Mouse (Mus musculus): ENCODE measurements around the gene Mamstr. TPM values are rescaled to one million over a fixed set of nuclear protein-coding genes. Genes with fewer than 3 reads are reported as not detected.

Mamstr gene
- polyA plus RNA-seq, 1 experiment from 2014 or later, result 3.1 TPM

DNA sequence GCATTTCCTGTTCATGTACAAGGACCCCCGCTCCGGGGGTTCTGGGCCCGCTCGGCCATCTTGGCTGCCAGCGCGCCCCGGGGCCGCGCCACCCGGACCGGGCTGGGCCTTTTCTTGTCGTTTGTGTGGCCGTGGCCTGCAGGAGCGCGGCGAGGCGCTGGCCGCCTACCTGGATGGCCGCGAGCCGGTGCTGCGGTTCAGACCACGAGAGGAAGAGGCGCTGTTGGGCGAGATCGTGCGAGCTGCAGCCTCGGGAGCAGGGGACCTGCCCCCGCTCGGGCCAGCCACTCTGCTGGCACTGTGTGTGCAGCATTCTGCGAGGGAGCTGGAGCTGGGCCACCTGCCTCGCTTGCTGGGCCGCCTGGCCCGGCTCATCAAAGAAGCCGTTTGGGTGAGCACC, 7.3 kb upstream of the Mamstr start:
- Histone ChIP-seq H3K4me3 (peak overlapping the region; percentile 52), H3K9me3 (peaks cover 7% of the 10 kb centered on the region; the same call in 1 of the 2 replicates), H3K4me1 (peaks cover 25% of the 10 kb centered on the region), H3K36me3 (replicated peaks) (peaks cover 14% of the 10 kb centered on the region), H3K27ac (replicated peaks) (peak overlapping the region; percentile 80), H3K27me3 (replicated peaks; ENCODE audit: low read depth, poor library complexity, severe bottlenecking) (peaks cover 64% of the 10 kb centered on the region)
- peak; percentile 69 for DNase-seq (ENCODE audit: low spot score)
- 18% methylated on average over 35 of the region's 35 CpGs for WGBS

DNA sequence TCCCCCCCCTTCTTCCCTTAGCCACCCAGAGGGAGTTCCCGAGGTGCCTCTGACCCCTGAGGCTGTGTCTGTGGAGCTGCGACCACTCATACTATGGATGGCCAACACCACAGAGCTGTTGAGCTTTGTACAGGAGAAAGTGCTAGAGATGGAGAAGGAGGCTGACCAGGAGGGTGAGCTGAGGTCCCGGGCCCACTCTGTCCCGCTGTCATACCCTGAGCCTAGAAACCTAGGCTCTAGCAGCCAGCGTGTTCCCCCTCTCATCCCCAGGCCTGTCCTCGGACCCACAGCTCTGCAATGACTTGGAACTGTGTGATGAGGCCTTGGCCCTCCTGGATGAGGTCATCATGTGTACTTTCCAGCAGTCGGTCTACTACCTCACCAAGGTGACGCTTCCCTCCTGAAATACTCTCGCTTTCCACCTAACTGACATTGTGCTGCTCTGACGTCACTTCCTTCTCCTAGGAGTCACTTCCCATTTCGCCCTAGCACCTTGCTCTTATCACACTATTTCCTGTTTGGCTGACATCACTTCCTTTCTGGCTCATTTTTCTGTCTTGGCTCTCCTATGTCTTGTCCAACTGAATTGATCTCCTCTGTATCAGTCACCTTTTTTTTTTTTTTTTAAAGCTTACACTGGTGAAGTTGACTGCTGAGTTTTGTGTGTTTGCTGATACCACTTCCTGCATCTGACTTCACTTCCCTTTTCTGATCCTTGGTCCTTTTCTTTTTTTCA, 4.7 kb upstream of the Mamstr start:
- 90% methylated on average over 11 of the region's 11 CpGs for WGBS
- peaks cover 7% of the 10 kb centered on the region; the same call in 1 of the 2 replicates for H3K9me3 ChIP-seq

DNA sequence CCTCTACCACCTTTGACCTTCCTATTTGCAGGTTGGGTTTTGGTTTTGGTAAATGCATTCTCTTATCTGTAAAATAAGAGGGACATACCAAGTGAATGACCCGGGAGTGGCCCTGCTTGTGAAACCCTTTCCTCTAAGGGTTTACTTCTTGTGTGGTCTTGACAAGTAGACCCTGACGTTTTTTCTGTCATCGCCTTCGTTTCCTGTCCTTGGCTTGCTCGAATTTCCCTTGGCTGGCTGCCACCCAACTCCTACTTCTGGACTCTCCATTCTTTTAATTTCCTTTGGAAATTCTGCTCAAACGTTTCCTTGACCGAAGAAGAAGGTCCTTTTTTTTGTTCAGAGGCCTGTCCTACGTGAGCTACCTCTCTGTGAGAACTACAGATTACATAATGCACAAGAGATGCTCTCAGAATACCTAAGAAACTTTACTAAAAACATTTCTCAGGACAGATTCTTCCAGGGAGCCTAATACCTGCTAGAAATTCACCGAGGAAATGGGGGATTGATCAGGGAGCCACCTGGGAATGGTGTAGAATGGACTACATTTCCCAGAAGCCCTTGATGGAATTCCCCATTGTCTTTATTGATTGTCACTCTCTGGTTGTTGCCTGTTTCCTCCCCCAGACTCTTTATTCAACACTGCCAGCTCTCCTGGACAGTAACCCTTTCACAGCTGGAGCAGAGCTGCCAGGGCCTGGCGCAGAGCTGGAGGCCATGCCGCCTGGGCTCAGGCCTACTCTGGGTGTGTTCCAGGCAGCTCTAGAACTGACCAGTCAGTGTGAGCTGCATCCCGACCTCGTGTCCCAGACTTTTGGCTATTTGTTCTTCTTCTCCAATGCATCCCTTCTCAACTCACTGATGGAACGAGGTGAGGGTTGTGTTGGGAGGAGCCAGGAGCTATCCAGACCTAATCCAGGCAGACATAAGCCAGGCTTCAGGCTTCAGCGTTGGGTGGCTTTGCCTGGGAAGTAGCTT, 3.8 kb upstream of the Mamstr start:
- Histone ChIP-seq H3K9me3 (peaks cover 7% of the 10 kb centered on the region; the same call in 1 of the 2 replicates), H3K36me3 (replicated peaks) (peaks cover 14% of the 10 kb centered on the region), H3K4me3 (no peak overlapping the region), H3K4me1 (peaks cover 44% of the 10 kb centered on the region), H3K27me3 (replicated peaks; ENCODE audit: low read depth, poor library complexity, severe bottlenecking) (peaks cover 48% of the 10 kb centered on the region), H3K27ac (replicated peaks) (no peak overlapping the region)
- 83% methylated on average over 15 of the region's 15 CpGs for WGBS
- DNase-seq (ENCODE audit: low spot score), result no peak

More for the DNA sequence above, 4.7 kb upstream of the Mamstr start:
- DNase-seq (ENCODE audit: low spot score), result no peak
- peaks cover 14% of the 10 kb centered on the region for H3K36me3 ChIP-seq (replicated peaks)
- peaks cover 48% of the 10 kb centered on the region for H3K27me3 ChIP-seq (replicated peaks; ENCODE audit: low read depth, poor library complexity, severe bottlenecking)
- H3K4me1 ChIP-seq, result peaks cover 36% of the 10 kb centered on the region
- H3K27ac ChIP-seq (replicated peaks), result no peak overlapping the region
- H3K4me3 ChIP-seq, result no peak overlapping the region

DNA sequence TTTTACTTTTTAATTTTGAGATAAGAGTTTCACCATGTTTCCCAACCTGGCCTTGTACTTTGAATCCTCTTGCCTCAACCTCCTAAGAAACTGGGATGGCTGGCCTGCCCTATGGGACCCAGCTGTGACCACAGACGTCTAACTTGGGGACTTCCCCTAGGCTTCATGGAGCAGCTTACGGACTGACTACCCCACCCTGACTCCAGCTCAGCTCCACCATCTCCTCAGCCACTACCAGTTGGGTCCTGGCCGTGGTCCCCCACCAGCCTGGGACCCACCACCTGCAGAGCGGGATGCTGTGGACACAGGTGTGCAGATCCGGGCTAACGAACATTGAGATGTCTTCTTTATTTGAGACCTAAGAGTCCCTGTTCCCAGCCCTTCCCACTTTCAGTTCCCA, 2.1 kb upstream of the Mamstr start:
- Histone ChIP-seq H3K4me1 (peaks cover 54% of the 10 kb centered on the region), H3K27ac (replicated peaks) (no peak overlapping the region), H3K27me3 (replicated peaks; ENCODE audit: low read depth, poor library complexity, severe bottlenecking) (peaks cover 38% of the 10 kb centered on the region), H3K9me3 (peaks cover 7% of the 10 kb centered on the region; the same call in 1 of the 2 replicates), H3K36me3 (replicated peaks) (peaks cover 14% of the 10 kb centered on the region), H3K4me3 (peak overlapping the region; percentile 49)
- no peak for DNase-seq (ENCODE audit: low spot score)
- 95% methylated on average over 6 of the region's 6 CpGs for WGBS

DNA sequence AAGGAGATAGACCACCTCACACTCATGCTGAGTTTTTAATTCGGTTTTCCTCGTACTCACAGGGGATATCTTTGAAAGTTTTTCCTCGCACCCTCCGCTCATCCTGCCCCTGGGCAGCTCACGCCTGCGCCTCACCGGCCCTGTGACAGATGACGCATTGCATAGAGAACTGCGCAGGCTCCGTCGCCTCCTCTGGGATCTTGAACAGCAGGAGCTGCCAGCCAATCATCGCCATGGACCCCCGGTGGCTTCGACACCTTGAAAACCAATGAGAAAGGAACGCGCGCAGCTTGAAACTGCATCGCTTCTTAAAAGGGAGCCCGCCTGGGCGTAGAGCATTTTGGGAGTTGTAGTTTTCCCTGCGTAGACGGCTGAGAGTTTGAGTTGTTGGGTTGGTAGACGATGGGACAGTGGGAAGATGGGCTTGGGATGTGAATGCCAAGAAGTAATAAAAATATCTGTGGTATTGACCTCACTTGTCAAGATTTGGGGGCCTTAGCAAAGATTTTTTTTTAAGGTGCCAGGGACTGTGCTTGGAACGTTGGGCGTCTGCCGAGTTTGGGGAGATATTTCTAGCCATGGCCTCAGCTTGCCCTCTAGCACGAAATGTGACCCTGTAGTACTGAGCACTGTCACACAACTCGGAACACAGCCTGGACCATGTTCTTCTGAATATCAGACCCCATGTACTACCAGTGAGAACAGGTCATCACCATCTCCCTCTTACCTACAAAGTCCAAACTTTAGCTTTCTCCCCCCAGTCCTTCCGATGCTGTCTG, 965 bp upstream of the Mamstr start:
- WGBS, result 16% methylated on average over 29 of the region's 29 CpGs
- Histone ChIP-seq H3K9me3 (peaks cover 7% of the 10 kb centered on the region; the same call in 1 of the 2 replicates), H3K4me1 (peaks cover 62% of the 10 kb centered on the region), H3K36me3 (replicated peaks) (peaks cover 14% of the 10 kb centered on the region), H3K27me3 (replicated peaks; ENCODE audit: low read depth, poor library complexity, severe bottlenecking) (peaks cover 27% of the 10 kb centered on the region), H3K4me3 (peak overlapping the region; percentile 49), H3K27ac (replicated peaks) (peak overlapping the region; percentile 73)
- DNase-seq (ENCODE audit: low spot score), result peak; percentile 97

DNA sequence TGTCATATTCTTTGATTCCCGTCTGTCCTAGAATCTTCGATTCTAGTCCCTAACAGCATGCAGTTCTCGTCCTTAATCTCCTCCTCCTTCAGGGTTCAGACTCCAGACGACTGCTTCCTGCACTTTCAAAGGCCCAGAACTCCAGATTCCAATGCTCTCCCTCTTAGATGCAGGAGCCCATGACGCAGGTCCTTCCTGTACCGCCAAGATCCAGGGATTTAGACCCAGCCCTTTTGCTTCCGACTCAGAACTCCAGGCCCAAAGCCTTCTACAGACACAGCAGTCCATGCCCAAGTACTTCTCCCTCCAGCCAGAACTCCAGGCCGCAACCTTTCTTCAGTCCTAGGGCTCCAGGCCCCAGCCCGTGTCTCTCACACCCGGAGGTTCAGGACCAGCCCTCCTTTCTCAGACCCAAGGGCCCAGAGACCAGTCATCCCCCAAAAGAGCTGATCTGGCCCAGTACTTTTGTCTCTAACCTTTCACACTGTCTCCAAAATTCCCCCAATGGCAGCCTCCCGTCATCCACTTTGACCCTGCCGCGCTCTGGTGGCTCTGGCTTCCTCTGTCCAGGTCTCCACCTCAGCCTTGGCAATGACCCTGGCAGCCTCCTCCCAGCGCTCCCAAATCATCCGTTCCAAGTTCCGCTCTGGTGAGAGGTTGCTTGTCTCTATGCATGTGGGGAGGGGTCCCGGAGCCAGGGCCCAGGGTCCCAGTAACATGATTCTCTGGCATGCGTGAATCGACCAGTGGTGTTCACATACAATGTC, 597 bp downstream of the Mamstr start:
- Histone ChIP-seq H3K4me1 (peaks cover 71% of the 10 kb centered on the region), H3K27me3 (replicated peaks; ENCODE audit: low read depth, poor library complexity, severe bottlenecking) (peaks cover 26% of the 10 kb centered on the region), H3K36me3 (replicated peaks) (peaks cover 14% of the 10 kb centered on the region), H3K27ac (replicated peaks) (0 out of 2 replicates have a peak overlapping the region, but pooled peaks have one; percentile 19), H3K4me3 (0 out of 2 replicates have a peak overlapping the region, but pooled peaks have one; percentile 23), H3K9me3 (peaks cover 7% of the 10 kb centered on the region; the same call in 1 of the 2 replicates)
- 73% methylated on average over 19 of the region's 19 CpGs for WGBS
- DNase-seq (ENCODE audit: low spot score), result no peak

DNA sequence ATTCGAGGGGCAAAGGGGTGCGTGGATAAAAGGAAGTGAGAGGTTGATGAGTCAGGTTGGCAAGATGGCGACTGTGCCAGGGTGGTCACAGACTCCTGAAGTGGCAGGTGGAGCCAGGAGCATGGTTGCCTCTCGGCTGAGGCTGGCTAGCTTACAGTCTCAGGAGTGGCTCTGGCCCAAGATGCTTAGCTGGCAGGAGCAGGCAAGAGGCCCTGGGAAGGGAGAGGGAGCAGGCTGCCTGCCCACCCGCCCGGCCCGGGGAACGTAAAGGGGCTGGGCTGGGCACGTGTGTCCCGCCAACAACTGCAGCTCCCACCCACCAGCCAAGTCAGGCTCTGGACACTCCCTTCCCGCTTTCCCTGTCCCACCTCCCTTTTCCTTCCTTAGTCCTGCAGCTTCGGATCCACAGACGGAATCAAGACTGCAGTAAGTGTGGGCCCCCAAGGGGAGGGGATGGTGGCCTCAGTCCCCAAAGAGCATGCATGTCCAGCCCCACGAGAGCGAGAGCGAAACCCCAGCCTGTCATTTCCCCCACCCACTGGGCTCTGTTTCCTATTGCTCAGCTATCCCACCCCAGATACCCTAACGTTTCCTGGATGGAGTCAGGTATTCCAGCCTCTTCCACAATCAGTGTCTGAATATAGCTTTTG, 1.7 kb downstream of the Mamstr start:
- 72% methylated on average over 17 of the region's 17 CpGs for whole genome bisulfite sequencing
- peaks cover 4% of the 10 kb centered on the region for H3K36me3 ChIP-seq (replicated peaks)
- H3K4me3 ChIP-seq, result peak overlapping the region; percentile 21; the same call in 1 of the 2 replicates
- H3K9me3 ChIP-seq, result 0 out of 2 replicates have a peak, but pooled peaks cover 1% of the 10 kb centered on the region
- no peak for DNase-seq (ENCODE audit: low spot score)
- H3K4me1 ChIP-seq, result peaks cover 68% of the 10 kb centered on the region
- H3K27ac ChIP-seq (replicated peaks), result peak overlapping the region; percentile 40
- H3K27me3 ChIP-seq (replicated peaks; ENCODE audit: low read depth, poor library complexity, severe bottlenecking), result peaks cover 26% of the 10 kb centered on the region

DNA sequence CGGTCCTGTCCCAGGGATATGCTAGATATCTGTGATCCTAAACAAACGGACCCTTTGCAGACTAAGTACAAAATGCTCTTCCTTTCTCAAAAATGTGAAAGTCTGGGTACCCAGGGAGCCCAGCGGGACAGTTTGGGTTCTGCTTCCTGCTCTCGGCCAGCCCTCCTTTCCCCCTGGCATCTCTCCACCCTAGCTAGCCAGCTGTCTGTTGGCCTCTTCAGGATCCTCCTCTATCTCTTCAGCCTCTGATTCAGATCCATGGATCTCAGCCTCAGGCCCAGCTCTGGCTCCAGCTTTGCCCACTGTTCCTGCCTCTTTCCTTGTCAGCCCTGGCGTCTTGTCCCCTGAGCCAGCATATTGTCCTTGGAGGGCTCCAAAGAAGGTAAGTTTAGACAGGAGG, 2.3 kb downstream of the Mamstr start:
- Histone ChIP-seq H3K4me3 (peak overlapping the region; percentile 66), H3K9me3 (no peaks in the 10 kb centered on the region), H3K4me1 (peaks cover 68% of the 10 kb centered on the region), H3K27ac (replicated peaks) (peak overlapping the region; percentile 96; the same call in 1 of the 2 replicates), H3K27me3 (replicated peaks; ENCODE audit: low read depth, poor library complexity, severe bottlenecking) (peaks cover 26% of the 10 kb centered on the region), H3K36me3 (replicated peaks) (no peaks in the 10 kb centered on the region)
- WGBS, result 86% methylated on average over 5 of the region's 5 CpGs
- no peak for DNase-seq (ENCODE audit: low spot score)

DNA sequence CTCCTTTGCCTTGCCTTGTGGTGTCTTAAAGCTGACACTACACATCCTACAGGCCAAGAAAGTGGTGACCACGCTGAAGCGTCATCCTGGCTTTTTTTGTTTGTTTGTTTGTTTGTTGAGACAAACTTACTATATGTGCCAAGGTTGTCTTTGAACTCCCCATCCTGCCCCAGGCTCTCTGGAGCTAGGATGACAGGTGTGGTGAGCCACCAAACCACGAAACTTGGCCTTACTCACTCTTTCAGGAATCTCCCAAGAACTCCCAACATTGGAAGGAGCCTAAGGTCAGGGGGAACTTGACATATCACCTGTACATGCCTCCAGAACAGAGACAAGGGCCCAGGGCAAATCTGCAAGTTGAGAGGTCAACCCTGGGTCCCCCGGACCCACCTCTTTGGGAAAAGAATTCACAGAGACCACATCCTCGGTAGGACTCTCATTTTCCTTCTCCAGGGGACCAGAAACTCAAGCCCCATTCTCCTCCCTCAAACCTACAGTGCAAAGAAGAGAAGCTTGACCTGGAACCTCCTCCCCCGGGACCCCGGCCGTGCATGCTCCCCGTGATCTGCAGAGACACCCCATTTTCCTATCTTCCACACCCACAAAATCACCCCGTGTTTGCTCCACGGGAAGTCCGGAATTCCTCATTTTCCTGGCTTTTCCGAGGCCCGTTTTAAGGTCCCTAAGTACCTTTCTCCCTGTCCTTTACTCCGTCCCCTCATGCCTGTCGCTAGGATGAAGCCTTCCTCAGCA, 2.9 kb downstream of the Mamstr start:
- Histone ChIP-seq H3K9me3 (no peaks in the 10 kb centered on the region), H3K4me1 (peaks cover 68% of the 10 kb centered on the region), H3K27ac (replicated peaks) (peak overlapping the region; percentile 96), H3K27me3 (replicated peaks; ENCODE audit: low read depth, poor library complexity, severe bottlenecking) (peaks cover 26% of the 10 kb centered on the region), H3K4me3 (peak overlapping the region; percentile 66), H3K36me3 (replicated peaks) (no peaks in the 10 kb centered on the region)
- no peak for DNase-seq (ENCODE audit: low spot score)
- WGBS, result 36% methylated on average over 16 of the region's 16 CpGs

DNA sequence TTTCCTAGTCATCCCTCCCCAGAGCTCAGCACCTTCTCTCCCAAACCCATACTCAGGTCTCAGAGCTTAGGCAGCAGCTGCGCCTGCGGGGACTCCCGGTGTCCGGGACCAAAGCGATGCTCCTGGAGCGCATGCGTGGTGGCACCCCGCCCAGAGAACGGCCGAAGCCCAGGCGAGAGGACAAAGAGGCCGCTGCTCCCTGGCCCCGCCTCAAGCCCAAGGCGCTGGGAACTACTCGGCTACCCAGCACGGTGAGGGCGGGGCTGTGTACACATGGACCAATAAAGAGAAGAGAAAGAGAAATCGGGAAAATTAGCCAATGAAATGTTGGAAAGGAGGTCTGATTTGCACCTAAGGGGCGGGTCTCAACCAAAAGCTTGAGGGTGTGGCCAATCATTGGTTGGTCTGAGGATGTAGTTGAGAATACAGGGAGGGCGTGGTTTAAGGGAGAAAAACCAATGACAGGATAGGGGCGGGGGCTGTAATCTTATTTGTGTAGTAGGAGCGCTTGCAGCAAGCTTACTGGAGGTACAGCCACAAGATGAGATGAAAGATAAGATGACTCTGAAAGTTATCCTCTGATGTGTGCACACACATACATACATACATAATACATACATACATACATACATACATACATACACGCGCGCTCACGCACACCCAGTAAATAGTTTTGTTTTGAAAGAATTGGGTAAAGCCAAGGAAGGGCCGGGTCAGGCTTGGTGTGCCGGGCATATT, 3.8 kb downstream of the Mamstr start:
- peak; percentile 98 for DNase-seq (ENCODE audit: low spot score)
- WGBS, result under 1% methylated on average over 28 of the region's 28 CpGs
- Histone ChIP-seq H3K9me3 (no peaks in the 10 kb centered on the region), H3K4me1 (peaks cover 59% of the 10 kb centered on the region), H3K4me3 (peak overlapping the region; percentile 66), H3K27ac (replicated peaks) (peak overlapping the region; percentile 96), H3K27me3 (replicated peaks; ENCODE audit: low read depth, poor library complexity, severe bottlenecking) (peaks cover 26% of the 10 kb centered on the region), H3K36me3 (replicated peaks) (no peaks in the 10 kb centered on the region)

All from embryonic facial prominence, embryonic 10.5 days (tissue).